Mouse (Mus musculus) forebrain, embryonic 14.5 days (tissue): Measurements from ENCODE around the gene Saa1. TPM values are rescaled to one million over a fixed set of nuclear protein-coding genes. Genes with fewer than 3 reads are reported as not detected.
"Not testable (repeated sequence)": the region's sequence is repeated elsewhere in the genome, so short reads cannot be mapped to it uniquely, and the experiment has no call there.

Experiments
- ATAC-seq: fragments of 200-750 bp; cut with Nextera tagmentation; 2 replicates; pipeline ENCODE4 v1.8.0; 2017; ENCODE audit warnings: mild to moderate bottlenecking, moderate library complexity
- DNase-seq: peaks from one replicate; pipeline ENCODE4 v3.0.0-alpha.2; 2015; ENCODE audit warnings: low spot score
- H3K27ac ChIP-seq: fragments of 300-500 bp; sonication (generic); 2 replicates; pipeline ENCODE4 v1.5.1; 2014; ENCODE audit warnings: low read depth, mild to moderate bottlenecking, control low read depth, low read length, moderate library complexity
- H3K27me3 ChIP-seq: fragments of 300-500 bp; sonication (generic); replicated peaks from 2 replicates; pipeline ENCODE4 v1.6.1; 2014; ENCODE audit warnings: low read length, control low read depth, mixed read lengths; ENCODE audit not compliant: control insufficient read depth, insufficient read depth
- H3K36me3 ChIP-seq: fragments of 300-500 bp; sonication (generic); 2 replicates; pipeline ENCODE4 v1.6.1; 2014; ENCODE audit warnings: low read length, control low read depth; ENCODE audit not compliant: control insufficient read depth, insufficient read depth
- H3K4me1 ChIP-seq: fragments of 300-500 bp; sonication (generic); 2 replicates; pipeline ENCODE4 v1.6.1; 2014; ENCODE audit warnings: antibody characterized with exemption, low read length, control low read depth; ENCODE audit not compliant: control insufficient read depth, insufficient read depth
- H3K4me2 ChIP-seq: fragments of 300-500 bp; sonication (generic); 2 replicates; pipeline ENCODE4 v1.6.1; 2014; ENCODE audit warnings: mild to moderate bottlenecking, control low read depth, low read length
- H3K4me3 ChIP-seq: fragments of 300-500 bp; sonication (generic); 2 replicates; pipeline ENCODE4 v1.5.1; 2014; ENCODE audit warnings: low read depth, low read length, control low read depth
- H3K9ac ChIP-seq: fragments of 300-500 bp; sonication (generic); 2 replicates; pipeline ENCODE4 v1.6.1; 2014; ENCODE audit warnings: mild to moderate bottlenecking, low read length, control low read depth, moderate library complexity
- H3K9me3 ChIP-seq: fragments of 300-500 bp; sonication (generic); replicated peaks from 2 replicates; pipeline ENCODE4 v1.6.1; 2016; ENCODE audit warnings: low read length, control low read depth, mixed read lengths; ENCODE audit not compliant: control insufficient read depth
- WGBS: fragments of 180-500 bp; shearing (Covaris S2); extraction: QIAGEN DNeasy Blood & Tissue Kit; methylation state at CpG from one replicate; pipeline ENCODE4 v1.1.7; 2014; 5-methylcytosine and 5-hydroxymethylcytosine counted together
- polyA plus RNA-seq: library from polyadenylated mRNA; unstranded; fragments of >200 nt; fragmentation: Nextera tagmentation; extraction: Ambion mirVana; gene quantifications from 2 replicates; pipeline ENCODE4 v1.2.1, GENCODE M21; 2014

The Saa1 gene
- polyA plus RNA-seq, 1 experiment from 2014 or later: not detected

DNA sequence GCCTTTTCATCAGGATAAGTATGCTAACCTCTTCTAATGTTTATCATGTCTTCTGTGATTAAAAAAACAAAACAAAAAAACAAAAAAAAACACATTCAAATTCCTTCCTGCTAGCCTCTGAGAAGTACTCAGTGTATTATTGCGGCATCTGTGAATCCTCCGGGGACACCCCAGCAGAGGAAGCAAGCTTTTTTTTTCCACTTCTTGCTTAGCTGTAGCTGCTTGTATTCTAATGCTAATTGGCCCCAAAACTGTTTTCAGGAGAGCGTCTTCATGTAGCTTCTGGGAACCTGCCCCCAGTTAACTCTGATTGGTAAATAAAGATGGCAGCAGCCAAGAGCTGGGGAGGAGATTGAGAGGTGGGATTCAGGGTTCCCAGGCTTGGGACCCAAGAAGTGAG lies 5.7 kb upstream of the Saa1 start:
- no peak for DNase-seq
- Histone ChIP-seq H3K27me3 (no peaks in the 10 kb centered on the region), H3K27ac (no peak overlapping the region), H3K4me1 (no peaks in the 10 kb centered on the region), H3K4me3 (no peak overlapping the region), H3K36me3 (no peaks in the 10 kb centered on the region), H3K9ac (no peak overlapping the region), H3K4me2 (no peak overlapping the region), H3K9me3 (no peaks in the 10 kb centered on the region)
- 35% methylated on average over 3 of the region's 3 CpGs for WGBS
- ATAC-seq: no peak

DNA sequence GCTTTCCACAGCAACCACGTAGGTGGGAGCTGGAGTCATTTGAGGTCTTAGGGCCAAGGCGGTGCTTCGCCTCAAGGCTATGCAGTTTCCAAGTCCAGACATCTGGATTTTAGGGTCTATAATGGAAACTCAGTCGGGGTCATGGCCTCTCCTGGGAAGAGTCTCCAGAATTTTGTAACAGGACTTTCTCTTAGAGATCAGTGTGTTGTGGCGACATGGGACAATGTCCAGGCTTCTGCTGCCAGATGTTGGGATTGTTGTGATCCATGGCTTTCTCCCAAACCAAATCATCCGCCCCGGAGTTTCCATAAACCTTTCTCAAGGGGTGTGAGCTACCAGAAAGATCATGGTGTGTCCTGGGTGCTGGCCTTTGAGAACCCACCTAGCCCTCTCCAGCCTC lies 3.6 kb upstream of the Saa1 start:
- 95% methylated on average over 7 of the region's 7 CpGs for WGBS
- DNase-seq (no peak), ATAC-seq (no peak)
- Histone ChIP-seq H3K27me3 (no peaks in the 10 kb centered on the region), H3K4me3 (no peak overlapping the region), H3K9me3 (no peaks in the 10 kb centered on the region), H3K9ac (no peak overlapping the region), H3K27ac (no peak overlapping the region), H3K4me2 (no peak overlapping the region), H3K36me3 (no peaks in the 10 kb centered on the region), H3K4me1 (no peaks in the 10 kb centered on the region)

DNA sequence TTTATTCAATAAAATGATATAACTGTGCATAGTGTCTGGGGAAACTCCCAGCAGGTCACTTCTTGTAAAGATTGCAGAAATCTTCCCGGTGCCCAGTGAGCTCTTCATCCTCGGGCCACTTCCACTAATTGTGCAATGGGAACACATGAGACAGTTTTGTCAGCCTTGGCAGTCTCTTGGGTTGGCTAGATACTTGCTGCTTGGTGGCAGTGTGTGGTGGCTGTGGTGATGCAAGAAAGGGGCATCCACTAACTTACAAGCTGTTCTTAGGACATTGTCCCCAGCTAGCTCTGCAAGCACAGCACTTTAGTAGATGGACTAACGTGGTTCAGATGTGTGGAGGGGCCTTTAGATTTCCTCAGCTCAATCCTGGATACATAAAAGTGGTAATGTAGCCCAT lies 3.0 kb upstream of the Saa1 start:
- Histone ChIP-seq H3K27me3 (no peaks in the 10 kb centered on the region), H3K36me3 (no peaks in the 10 kb centered on the region), H3K9ac (no peak overlapping the region), H3K4me2 (no peak overlapping the region), H3K27ac (no peak overlapping the region), H3K9me3 (no peaks in the 10 kb centered on the region), H3K4me1 (no peaks in the 10 kb centered on the region), H3K4me3 (no peak overlapping the region)
- WGBS: 84% methylated on average over 3 of the region's 3 CpGs
- no peak for ATAC-seq
- DNase-seq: no peak

DNA sequence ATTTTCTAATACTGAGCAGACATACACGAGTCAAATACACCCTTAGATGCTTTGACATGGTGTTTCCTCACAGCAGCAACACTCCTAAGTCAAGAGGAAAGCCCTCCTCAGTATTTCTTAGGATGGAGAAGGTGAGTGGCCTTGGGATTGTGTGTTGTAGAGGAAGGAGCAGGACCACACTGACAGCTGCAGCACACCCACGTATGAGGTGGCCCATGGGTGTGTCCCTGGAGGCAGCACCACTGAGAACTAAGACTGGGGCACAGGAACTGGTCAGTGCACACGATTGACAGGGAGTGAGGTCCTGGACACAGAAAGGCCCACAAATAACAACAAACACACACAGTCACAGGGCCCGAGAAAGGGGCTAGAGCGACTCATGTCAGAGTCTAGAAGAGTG lies 2.7 kb downstream of the Saa1 start:
- H3K4me2 ChIP-seq, DNase-seq, H3K27me3 ChIP-seq, H3K9ac ChIP-seq, H3K36me3 ChIP-seq, ATAC-seq, H3K4me3 ChIP-seq, H3K9me3 ChIP-seq, H3K27ac ChIP-seq, H3K4me1 ChIP-seq: not testable (repeated sequence)
- WGBS: 75% methylated on average over 5 of the region's 5 CpGs

DNA sequence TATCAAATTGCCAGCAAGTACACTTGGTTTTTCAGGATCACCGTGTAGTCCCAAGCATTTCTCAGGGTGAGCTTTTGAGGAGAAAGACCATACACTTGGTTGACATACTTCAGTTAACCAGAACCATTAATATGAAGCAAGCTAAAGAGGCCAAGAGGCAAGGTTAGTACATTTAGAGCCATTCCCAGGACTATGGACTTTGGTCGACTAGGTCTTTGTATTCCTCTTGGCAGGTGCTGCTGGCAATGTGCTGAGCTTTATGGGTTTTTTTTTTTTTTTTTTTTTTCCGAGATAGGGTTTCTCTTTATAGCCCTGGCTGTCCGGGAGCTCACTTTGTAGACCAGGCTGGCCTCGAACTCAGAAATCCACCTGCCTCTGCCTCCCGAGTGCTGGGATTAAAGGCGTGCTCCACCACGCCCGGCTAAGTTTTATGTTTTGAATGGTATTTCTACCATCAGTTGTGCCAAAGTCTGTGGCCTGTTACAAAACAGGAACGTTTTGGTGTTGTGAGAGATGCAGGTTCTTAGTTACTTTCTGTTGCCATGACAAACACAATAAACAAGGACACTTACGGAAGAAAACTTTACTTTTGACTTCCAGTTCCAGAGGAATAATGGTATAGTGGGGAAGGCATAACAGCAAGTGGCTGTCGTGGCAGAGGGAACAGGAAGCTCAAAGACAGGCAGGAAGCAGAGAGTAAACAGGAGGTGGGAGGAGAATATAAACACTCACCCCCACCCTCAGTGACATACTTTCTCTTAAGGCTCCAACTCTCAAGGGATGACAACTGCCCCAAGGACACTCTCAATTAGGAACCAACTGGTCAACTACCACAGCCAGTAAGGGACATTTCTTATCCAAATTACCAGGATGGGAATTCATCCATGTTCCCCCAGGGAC lies 4.0 kb downstream of the Saa1 start:
- H3K9me3 ChIP-seq: no peaks in the 10 kb centered on the region
- no peak overlapping the region for H3K27ac ChIP-seq
- H3K36me3 ChIP-seq: no peaks in the 10 kb centered on the region
- WGBS: 84% methylated on average over 12 of the region's 12 CpGs
- DNase-seq: no peak
- no peak overlapping the region for H3K9ac ChIP-seq
- no peak for ATAC-seq
- no peaks in the 10 kb centered on the region for H3K4me1 ChIP-seq
- H3K27me3 ChIP-seq: no peaks in the 10 kb centered on the region
- no peak overlapping the region for H3K4me3 ChIP-seq
- no peak overlapping the region for H3K4me2 ChIP-seq

DNA sequence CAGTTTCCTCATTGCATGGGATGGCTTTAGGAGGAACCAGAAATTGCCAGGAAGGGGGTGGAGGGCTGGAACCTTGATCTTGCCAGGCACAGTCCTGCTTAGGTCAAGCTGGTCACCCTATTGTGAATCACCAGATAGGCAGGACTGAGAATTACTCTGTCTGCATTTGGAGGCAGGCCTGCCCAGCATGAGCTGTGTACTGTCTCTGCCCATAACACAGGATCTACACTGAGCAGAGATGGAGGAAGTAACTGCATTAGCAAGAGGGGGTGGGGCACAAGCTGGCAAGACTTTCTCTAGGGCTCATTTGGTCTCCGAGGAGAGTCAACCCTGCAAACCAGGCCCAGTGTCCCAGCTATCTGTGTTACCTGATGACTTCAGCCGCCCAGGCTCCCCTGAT lies 7.8 kb downstream of the Saa1 start:
- Histone ChIP-seq H3K4me1 (no peaks in the 10 kb centered on the region), H3K27me3 (no peaks in the 10 kb centered on the region), H3K9ac (no peak overlapping the region), H3K4me2 (no peak overlapping the region), H3K36me3 (no peaks in the 10 kb centered on the region), H3K27ac (no peak overlapping the region), H3K4me3 (no peak overlapping the region), H3K9me3 (no peaks in the 10 kb centered on the region)
- DNase-seq: no peak
- no peak for ATAC-seq
- 89% methylated on average over 2 of the region's 2 CpGs for whole genome bisulfite sequencing

DNA sequence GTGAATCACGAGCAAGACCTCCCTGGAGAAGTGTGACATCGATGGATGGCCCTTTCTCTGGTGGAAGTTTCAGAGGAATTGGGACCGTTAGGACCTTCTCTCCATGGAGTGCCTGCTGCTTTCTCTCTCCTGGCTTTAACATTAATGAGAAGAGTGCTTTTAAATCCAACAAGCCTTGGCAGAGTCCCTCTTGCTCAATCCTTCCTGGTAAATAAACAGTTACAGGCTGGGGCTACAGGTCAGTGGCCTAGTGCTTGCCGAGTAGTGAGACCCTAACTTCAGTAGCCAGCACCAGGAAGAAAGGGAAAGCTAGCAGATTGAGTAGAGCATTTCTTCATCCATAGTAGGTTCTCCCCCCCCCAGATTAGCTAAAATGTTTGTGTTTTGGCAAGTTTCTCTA lies 10.3 kb downstream of the Saa1 start, which contains the start of gene Saa4:
Gene Saa4, minus strand, starts transcription at position 146 of the 400 bp plus-strand sequence.
- H3K27me3 ChIP-seq: no peaks in the 10 kb centered on the region
- WGBS: 90% methylated on average over 4 of the region's 4 CpGs
- H3K4me2 ChIP-seq: no peak within 1 kb of the TSS
- no peaks in the 10 kb centered on the region for H3K4me1 ChIP-seq
- H3K27ac ChIP-seq: no peak within 1 kb of the TSS
- DNase-seq (no peak), ATAC-seq (no peak)
- no peak within 1 kb of the TSS for H3K9ac ChIP-seq
- H3K9me3 ChIP-seq: no peaks in the 10 kb centered on the region
- no peaks in the 10 kb centered on the region for H3K36me3 ChIP-seq
- no peak within 1 kb of the TSS for H3K4me3 ChIP-seq

DNA sequence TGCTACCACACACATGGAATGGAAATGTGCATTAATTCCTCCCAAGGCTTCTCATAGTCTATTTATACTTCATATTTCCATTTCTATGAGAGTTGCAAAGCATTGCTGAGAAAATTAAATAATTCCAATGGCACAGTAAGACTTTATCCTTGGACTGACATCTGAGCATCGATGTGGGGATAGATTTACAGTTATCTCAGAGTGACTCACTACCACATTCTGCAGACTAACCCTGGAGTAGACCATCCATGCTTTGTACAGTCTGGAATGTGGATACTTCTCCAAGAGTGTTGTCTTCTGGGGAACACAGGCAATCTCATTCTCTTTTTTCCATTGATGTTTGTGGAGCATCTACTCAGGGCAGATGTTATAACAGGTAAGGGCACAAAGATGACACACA lies 15.2 kb downstream of the Saa1 start:
- Histone ChIP-seq H3K27me3 (no peaks in the 10 kb centered on the region), H3K9ac (no peak overlapping the region), H3K4me2 (no peak overlapping the region), H3K36me3 (no peaks in the 10 kb centered on the region), H3K4me1 (no peaks in the 10 kb centered on the region), H3K9me3 (no peaks in the 10 kb centered on the region), H3K4me3 (no peak overlapping the region), H3K27ac (no peak overlapping the region)
- ATAC-seq (no peak), DNase-seq (no peak)
- WGBS: 90% methylated on average over 1 of the region's 1 CpGs

DNA sequence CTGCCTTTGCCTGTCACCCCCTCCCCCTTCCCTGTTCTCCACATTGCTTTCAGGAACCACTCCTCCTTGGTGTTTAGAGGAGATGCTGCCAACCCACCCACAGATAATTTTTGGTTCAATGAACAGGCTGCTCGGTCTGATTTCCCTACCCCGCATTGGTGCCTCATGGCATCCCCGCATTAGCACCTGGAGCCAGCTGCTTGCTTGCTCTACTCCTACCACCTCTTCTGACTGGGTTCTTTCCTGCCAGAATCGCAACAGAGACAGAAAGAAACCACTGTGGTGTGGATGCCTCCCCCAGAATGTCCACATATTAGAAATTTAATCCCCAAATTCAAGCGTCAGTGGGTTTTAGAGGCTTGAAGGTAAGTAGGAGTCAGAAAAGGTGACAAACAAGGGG lies 18.4 kb downstream of the Saa1 start:
- Histone ChIP-seq H3K27me3 (no peaks in the 10 kb centered on the region), H3K9me3 (no peaks in the 10 kb centered on the region), H3K9ac (no peak overlapping the region), H3K4me3 (no peak overlapping the region), H3K4me2 (no peak overlapping the region), H3K4me1 (no peaks in the 10 kb centered on the region), H3K27ac (no peak overlapping the region), H3K36me3 (no peaks in the 10 kb centered on the region)
- DNase-seq (no peak), ATAC-seq (no peak)
- 67% methylated on average over 5 of the region's 5 CpGs for WGBS
